Mouse (Mus musculus) erythroblast, embryonic 14.5 days (primary cell): ENCODE data around the gene Terf2ip.

Experiments
- GATA1 ChIP-seq: IDR thresholded peaks from 2 replicates; pipeline ENCODE4 v1.6.1; 2012; ENCODE audit warnings: low read length, inconsistent platforms, mixed read lengths
- TAL1 ChIP-seq: IDR thresholded peaks from 3 replicates; pipeline ENCODE4 v1.6.1; 2012; ENCODE audit warnings: low read length, inconsistent platforms, mixed read lengths

DNA sequence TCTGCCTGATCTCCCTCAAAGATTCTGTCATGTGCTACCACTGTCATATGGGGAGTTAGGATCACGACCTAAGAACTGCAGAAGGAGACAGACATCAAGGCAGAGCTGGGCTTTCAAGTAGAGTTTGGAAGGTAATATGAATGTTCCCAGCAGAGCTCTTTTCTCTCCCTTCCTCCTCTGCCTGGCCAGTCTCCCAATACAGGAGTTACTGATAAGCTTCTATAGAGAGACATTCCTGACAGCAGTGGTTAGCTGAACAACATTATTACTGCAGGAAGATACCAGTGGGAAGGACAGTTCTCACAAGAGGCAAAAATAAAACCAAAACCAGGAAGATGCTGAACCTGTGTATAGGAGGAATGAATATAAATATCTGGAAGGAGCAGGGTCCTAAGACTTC is 48.6 kb upstream of the Terf2ip start:
- no peak for TF ChIP-seq GATA1
- no peak for TF ChIP-seq TAL1
